Mouse (Mus musculus) forelimb bud, embryonic 11.5 days (tissue): ENCODE results near the gene Sparc.
A peak's percentile ranks its signal among the peaks of the same experiment; 100 is the strongest.

Experiments
- DNase-seq: peaks from one replicate; pipeline ENCODE4 v3.0.0-alpha.2; 2012; ENCODE audit warnings: low read depth, low spot score

Gene Sparc

GRCm38 (mm10) chr11:55405601-55406469 lies 17.1 kb downstream of the Sparc start:
- no peak for DNase-seq

- DNase-seq, result no peak
These were observed 18.1 kb downstream of the Sparc start for GRCm38 (mm10) chr11:55404659-55405457.

DNA sequence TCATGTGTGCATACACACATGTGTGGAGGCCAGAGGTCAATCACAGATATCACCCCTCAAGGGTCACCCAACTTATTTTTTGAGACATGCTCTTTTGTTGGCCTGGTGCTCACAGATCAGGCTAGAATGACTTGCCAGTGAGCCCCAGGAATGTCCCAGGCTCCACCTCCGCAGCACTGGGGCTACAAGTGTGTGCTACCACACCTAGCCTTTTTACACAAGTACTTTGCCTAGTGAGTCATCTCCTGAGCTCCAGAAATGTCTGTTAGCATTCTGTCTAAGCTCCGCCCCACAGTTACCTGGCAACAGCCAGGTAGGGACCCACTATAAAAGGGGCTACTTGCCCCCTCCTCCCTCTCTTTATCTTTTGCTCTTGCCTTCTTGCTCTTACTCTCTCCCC lies 22.1 kb downstream of the Sparc start:
- no peak for DNase-seq

GRCm38 (mm10) chr11:55398371-55398770 lies 24.6 kb downstream of the Sparc start:
- no peak for DNase-seq

DNA sequence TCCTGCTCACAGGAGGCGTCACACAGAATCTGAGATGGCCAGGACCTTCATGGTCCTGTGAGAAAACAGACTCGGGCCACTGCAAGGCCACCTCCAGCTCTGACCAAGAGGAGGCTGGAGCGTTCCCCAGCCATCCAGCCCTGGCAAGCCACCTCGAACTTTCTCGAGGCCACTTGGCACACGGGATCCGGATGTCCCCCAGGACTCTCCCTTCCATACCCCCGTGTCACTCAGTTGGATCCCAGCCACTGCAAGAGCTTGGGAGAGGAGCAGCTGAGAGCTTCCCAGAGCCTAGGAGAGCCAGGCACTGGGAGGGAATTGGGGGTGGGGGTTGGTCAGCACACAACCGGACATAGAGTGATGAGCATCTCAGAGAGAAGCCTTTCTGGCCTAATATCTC lies 25.5 kb downstream of the Sparc start:
- DNase-seq, result no peak

- no peak for DNase-seq
These were observed 25.9 kb downstream of the Sparc start for GRCm38 (mm10) chr11:55397036-55397435.

DNA sequence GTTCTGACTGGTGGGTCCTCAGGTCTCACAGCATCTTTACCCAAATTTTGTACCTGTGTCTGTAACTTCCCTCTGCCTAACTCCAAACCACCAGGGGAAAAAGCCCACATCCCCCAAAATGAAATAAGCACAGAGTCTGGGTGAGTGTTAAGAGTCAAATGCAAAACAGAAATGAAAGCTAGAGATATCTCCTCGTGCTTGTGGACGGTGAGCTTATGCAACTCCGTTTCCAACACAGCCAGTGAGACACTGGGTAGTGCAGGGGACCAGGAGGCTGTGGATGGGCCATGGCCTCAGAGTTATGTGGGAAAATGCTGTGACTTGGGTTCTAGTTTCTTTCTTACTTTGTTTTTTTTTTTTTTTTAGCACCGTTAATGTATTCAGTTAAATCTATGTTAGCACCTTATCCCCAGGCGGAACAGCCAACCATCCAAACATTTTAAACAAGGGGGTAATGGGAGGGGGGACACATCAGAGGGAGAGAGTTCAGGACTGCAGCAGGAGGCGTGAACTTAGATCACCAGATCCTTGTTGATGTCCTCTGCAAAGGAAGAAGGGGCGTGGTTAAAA lies 27.8 kb downstream of the Sparc start:
- DNase-seq, result no peak

GRCm38 (mm10) chr11:55394592-55394991 lies 28.4 kb downstream of the Sparc start:
- no peak for DNase-seq

GRCm38 (mm10) chr11:55392474-55392873 lies 30.5 kb downstream of the Sparc start:
- DNase-seq, result no peak

GRCm38 (mm10) chr11:55389778-55390177 lies 33.2 kb downstream of the Sparc start:
- peak; percentile 79 for DNase-seq

DNA sequence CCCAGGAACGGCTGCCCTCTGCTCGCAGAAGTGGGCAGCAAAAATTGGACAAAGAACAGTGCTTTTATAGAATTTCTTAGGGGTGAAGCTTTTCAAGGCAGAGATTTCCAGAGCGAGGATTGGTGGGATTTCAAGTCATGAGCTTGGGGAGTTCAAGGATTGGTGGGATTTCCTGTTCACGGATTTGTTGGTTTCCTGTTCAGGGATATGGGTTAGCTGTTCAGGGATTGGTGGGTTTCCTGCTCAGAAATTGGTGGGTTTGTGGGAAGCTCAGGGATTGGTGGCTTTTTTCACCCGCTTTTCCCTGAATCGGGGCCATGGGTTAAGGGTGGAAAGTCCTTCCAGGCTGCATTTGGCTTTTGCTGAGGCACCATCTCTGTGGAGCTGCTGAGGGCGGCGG lies 35.4 kb downstream of the Sparc start:
- peak; percentile 31 for DNase-seq

- DNase-seq, result peak; percentile 93
These were observed 36.4 kb downstream of the Sparc start for GRCm38 (mm10) chr11:55386424-55387063.

DNA sequence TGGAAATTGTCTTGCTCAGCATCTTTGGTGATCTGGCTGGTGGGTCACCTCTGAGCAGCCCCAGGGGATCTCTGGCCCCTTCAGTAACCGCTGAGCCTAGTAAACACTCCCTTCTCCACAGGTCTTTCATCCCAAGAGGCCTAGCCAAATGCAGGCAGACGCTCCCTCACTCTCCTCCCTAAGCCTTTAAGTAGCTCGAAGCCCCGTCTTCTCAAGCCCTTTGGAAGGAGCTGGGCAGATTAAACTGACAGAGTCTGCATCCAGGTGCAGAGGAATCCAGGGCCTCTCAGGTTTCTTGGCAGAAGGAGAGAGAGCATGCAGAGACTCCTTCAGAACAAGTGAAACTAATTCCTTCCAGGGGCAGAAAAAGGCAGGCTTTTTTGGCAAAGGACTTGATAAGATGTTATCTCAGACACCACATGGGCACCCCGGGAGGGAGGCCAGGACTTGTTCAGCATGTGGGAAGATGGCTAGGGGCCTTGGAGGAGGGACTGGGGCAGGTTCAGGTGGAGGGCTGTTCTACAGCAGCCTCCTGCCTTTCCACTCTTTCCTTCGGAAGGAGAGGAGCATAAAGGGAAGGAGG lies 39.4 kb downstream of the Sparc start:
- no peak for DNase-seq

GRCm38 (mm10) chr11:55380908-55381307 lies 42.1 kb downstream of the Sparc start:
- no peak for DNase-seq

GRCm38 (mm10) chr11:55378371-55378770 lies 44.6 kb downstream of the Sparc start:
- DNase-seq, result no peak

- no peak for DNase-seq
These were observed 49.1 kb downstream of the Sparc start for GRCm38 (mm10) chr11:55373838-55374237.

- DNase-seq, result no peak
These were observed 49.6 kb downstream of the Sparc start for GRCm38 (mm10) chr11:55373373-55373772.

DNA sequence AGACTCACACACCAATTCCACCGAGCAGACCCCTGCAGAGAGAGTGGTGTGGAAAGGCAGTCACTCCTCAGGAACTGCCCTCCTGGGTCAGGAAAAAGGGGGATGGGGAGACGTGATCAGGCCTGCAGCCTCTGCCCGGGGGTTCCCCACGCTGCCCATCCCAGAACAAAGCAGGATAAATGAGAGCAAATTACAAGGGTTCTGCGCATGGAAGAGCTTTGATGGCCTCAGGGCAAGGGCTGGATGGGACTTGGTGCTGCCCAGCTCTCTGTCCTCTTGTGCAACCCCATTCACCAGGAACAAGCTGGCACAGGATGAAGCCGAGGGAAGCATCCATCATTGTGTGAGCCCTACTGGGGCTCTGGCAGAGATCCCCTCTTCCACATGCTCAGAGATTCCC lies 51.0 kb downstream of the Sparc start:
- no peak for DNase-seq

- DNase-seq, result peak; percentile 29
These were observed 53.9 kb downstream of the Sparc start for GRCm38 (mm10) chr11:55369093-55369471.

- no peak for DNase-seq
These were observed 54.4 kb downstream of the Sparc start for GRCm38 (mm10) chr11:55368388-55369092.

DNA sequence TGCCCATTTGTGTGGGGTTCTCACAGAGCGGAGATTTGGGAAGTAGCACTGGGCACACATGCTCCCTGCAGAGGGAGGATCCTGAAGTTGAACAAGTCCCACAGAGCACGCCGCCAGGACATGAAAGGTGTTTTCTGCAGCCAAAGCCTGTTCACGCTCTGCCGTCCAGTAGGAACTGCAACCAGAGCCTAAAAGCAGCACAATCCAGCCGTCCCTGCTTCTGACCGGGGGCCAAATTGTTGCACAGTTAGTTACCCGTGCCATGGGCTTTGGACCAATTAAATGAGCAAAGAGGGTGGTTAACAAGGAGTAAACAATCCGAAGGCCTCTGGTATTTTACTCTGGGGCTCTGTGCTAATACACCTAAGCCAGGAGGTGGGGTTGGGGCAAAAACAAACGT lies 55.2 kb downstream of the Sparc start:
- no peak for DNase-seq
